Mouse (Mus musculus) hindbrain, embryonic 12.5 days (tissue): ENCODE data around the gene Gnat3. TPM values are rescaled to one million over a fixed set of nuclear protein-coding genes. Genes with fewer than 3 reads are reported as not detected.

Source experiments
- ATAC-seq: fragments of 200-750 bp; cut with Nextera tagmentation; 2 replicates; pipeline ENCODE4 v1.8.0; 2017; ENCODE audit warnings: moderate TSS enrichment; ENCODE audit not compliant: low FRiP score
- H3K27ac ChIP-seq: fragments of 300-500 bp; sonication (generic); 2 replicates; pipeline ENCODE4 v1.5.1; 2016; ENCODE audit warnings: mild to moderate bottlenecking
- H3K27me3 ChIP-seq: fragments of 300-500 bp; sonication (generic); 2 replicates; pipeline ENCODE4 v1.6.1; 2016; ENCODE audit warnings: mild to moderate bottlenecking
- H3K36me3 ChIP-seq: fragments of 300-500 bp; sonication (generic); 2 replicates; pipeline ENCODE4 v1.6.1; 2016; ENCODE audit warnings: mild to moderate bottlenecking
- H3K4me1 ChIP-seq: fragments of 300-500 bp; sonication (generic); 2 replicates; pipeline ENCODE4 v1.6.1; 2016
- H3K4me2 ChIP-seq: fragments of 300-500 bp; sonication (generic); replicated peaks from 2 replicates; pipeline ENCODE4 v1.6.1; 2016; ENCODE audit warnings: mild to moderate bottlenecking
- H3K4me3 ChIP-seq: fragments of 300-500 bp; sonication (generic); 2 replicates; pipeline ENCODE4 v1.5.1; 2016; ENCODE audit warnings: mild to moderate bottlenecking
- H3K9ac ChIP-seq: fragments of 300-500 bp; sonication (generic); 2 replicates; pipeline ENCODE4 v1.6.1; 2016; ENCODE audit warnings: mild to moderate bottlenecking, moderate library complexity
- H3K9me3 ChIP-seq: fragments of 300-500 bp; sonication (generic); replicated peaks from 2 replicates; pipeline ENCODE4 v1.6.1; 2016; ENCODE audit warnings: mild to moderate bottlenecking
- whole genome bisulfite sequencing: fragments of 180-500 bp; shearing (Covaris S2); methylation state at CpG from one replicate; pipeline ENCODE4 v1.1.7; 2016; 5-methylcytosine and 5-hydroxymethylcytosine counted together
- polyA plus RNA-seq: library from polyadenylated mRNA; unstranded; fragments of >200 nt; fragmentation: Nextera tagmentation; extraction: Ambion mirVana; gene quantifications from 2 replicates; pipeline ENCODE4 v1.2.1, GENCODE M21; 2016

Gnat3 gene
- polyA plus RNA-seq, 1 experiment from 2014 or later, result 1.4 TPM

- H3K27ac ChIP-seq, result no peak overlapping the region
- no peak overlapping the region for H3K9ac ChIP-seq
- H3K4me1 ChIP-seq, result no peaks in the 10 kb centered on the region
- no peak for ATAC-seq
- WGBS, result 86% methylated on average over 2 of the region's 2 CpGs
- H3K36me3 ChIP-seq, result no peaks in the 10 kb centered on the region
- H3K9me3 ChIP-seq, result no peaks in the 10 kb centered on the region
- no peaks in the 10 kb centered on the region for H3K27me3 ChIP-seq
- H3K4me2 ChIP-seq, result no peak overlapping the region
- H3K4me3 ChIP-seq, result no peak overlapping the region
Measured at GRCm38 (mm10) chr5:18013196-18013595, 50.8 kb downstream of the Gnat3 start.

GRCm38 (mm10) chr5:18014209-18014829 lies 52.0 kb downstream of the Gnat3 start:
- Histone ChIP-seq H3K9me3 (no peaks in the 10 kb centered on the region), H3K4me1 (no peaks in the 10 kb centered on the region), H3K27ac (no peak overlapping the region), H3K4me2 (no peak overlapping the region), H3K9ac (no peak overlapping the region), H3K4me3 (no peak overlapping the region), H3K27me3 (no peaks in the 10 kb centered on the region), H3K36me3 (no peaks in the 10 kb centered on the region)
- no peak for ATAC-seq
- 91% methylated on average over 4 of the region's 4 CpGs for WGBS

- H3K4me1 ChIP-seq, result no peaks in the 10 kb centered on the region
- H3K27ac ChIP-seq, result no peak overlapping the region
- no peak overlapping the region for H3K4me3 ChIP-seq
- no peaks in the 10 kb centered on the region for H3K27me3 ChIP-seq
- no peak overlapping the region for H3K9ac ChIP-seq
- no peaks in the 10 kb centered on the region for H3K36me3 ChIP-seq
- H3K4me2 ChIP-seq, result no peak overlapping the region
- H3K9me3 ChIP-seq, result no peaks in the 10 kb centered on the region
- no peak for ATAC-seq
Measured at GRCm38 (mm10) chr5:18023347-18023746, 61.0 kb downstream of the Gnat3 start.

GRCm38 (mm10) chr5:18027531-18027930 lies 65.2 kb downstream of the Gnat3 start:
- WGBS, result 84% methylated on average over 3 of the region's 3 CpGs
- Histone ChIP-seq H3K27me3 (no peaks in the 10 kb centered on the region), H3K36me3 (no peaks in the 10 kb centered on the region), H3K27ac (no peak overlapping the region), H3K4me3 (no peak overlapping the region), H3K9ac (no peak overlapping the region), H3K4me1 (no peaks in the 10 kb centered on the region), H3K4me2 (no peak overlapping the region), H3K9me3 (no peaks in the 10 kb centered on the region)
- ATAC-seq, result no peak

GRCm38 (mm10) chr5:18035848-18036638 lies 73.7 kb downstream of the Gnat3 start:
- no peaks in the 10 kb centered on the region for H3K9me3 ChIP-seq
- 88% methylated on average over 14 of the region's 14 CpGs for WGBS
- H3K36me3 ChIP-seq, result no peaks in the 10 kb centered on the region
- no peak overlapping the region for H3K4me2 ChIP-seq
- H3K27ac ChIP-seq, result no peak overlapping the region
- no peak overlapping the region for H3K4me3 ChIP-seq
- no peak overlapping the region for H3K9ac ChIP-seq
- H3K4me1 ChIP-seq, result no peaks in the 10 kb centered on the region
- no peak for ATAC-seq
- no peaks in the 10 kb centered on the region for H3K27me3 ChIP-seq

GRCm38 (mm10) chr5:18043022-18043421 lies 80.7 kb downstream of the Gnat3 start:
- Histone ChIP-seq H3K9me3 (no peaks in the 10 kb centered on the region), H3K36me3 (no peaks in the 10 kb centered on the region), H3K4me3 (no peak overlapping the region), H3K4me2 (no peak overlapping the region), H3K27ac (no peak overlapping the region), H3K9ac (no peak overlapping the region), H3K4me1 (no peaks in the 10 kb centered on the region), H3K27me3 (no peaks in the 10 kb centered on the region)
- ATAC-seq, result no peak
- 5% methylated on average over 2 of the region's 2 CpGs for WGBS

GRCm38 (mm10) chr5:18048841-18049240 lies 86.5 kb downstream of the Gnat3 start:
- Histone ChIP-seq H3K27me3 (no peaks in the 10 kb centered on the region), H3K27ac (no peak overlapping the region), H3K9ac (no peak overlapping the region), H3K4me3 (no peak overlapping the region), H3K36me3 (no peaks in the 10 kb centered on the region), H3K4me2 (no peak overlapping the region), H3K4me1 (no peaks in the 10 kb centered on the region), H3K9me3 (no peaks in the 10 kb centered on the region)
- WGBS, result 86% methylated on average over 1 of the region's 1 CpGs
- no peak for ATAC-seq

- Histone ChIP-seq H3K4me1 (no peaks in the 10 kb centered on the region), H3K9me3 (no peaks in the 10 kb centered on the region), H3K36me3 (no peaks in the 10 kb centered on the region), H3K4me2 (no peak overlapping the region), H3K9ac (no peak overlapping the region), H3K27me3 (no peaks in the 10 kb centered on the region), H3K4me3 (no peak overlapping the region), H3K27ac (no peak overlapping the region)
- ATAC-seq, result peak; percentile 89
- WGBS, result 39% methylated on average over 2 of the region's 2 CpGs
Measured at GRCm38 (mm10) chr5:18055323-18055722, 93.0 kb downstream of the Gnat3 start.

Other genes with a start within 250 kb of the Gnat3 start
- 4.4 and 4.8 TPM in 2 replicates for gene Cd36, start 73.7 kb upstream of the Gnat3 start, polyA plus RNA-seq